Mouse (Mus musculus): ENCODE measurements around the gene Hivep2.

DNA sequence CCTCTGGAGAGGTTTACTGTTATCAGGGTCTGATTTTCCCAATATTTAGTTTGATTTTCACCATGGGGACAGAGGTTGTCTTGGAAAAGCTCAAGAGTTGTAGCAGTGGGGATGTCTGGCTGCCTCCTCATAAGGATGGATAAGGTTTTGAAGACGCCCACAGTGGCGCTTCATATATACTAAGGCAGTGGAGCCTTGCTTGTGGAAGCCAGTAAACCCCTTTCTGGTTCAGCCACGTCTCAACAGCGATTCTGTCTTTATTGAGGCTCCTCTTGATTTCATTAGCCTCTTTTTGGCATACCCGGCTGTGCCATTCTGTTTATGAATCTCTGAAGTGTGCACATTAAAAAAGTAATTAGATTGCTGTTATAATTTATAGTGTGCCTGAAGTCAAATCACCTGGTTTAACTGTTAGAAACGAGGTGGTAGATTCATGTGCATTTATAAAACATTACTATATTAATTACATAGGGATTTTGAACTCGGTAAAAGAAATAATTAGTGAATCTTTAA, 72.2 kb downstream of the Hivep2 start:
- TF ChIP-seq CTCF (IDR thresholded peaks at IDR 0.05; ENCODE audit: extremely low read depth, insufficient read depth, insufficient read length, insufficient replicate concordance), result no peak
- TF ChIP-seq POLR2A (IDR thresholded peaks at IDR 0.05; ENCODE audit: low read depth, low read length), result no peak

Measured in spleen, adult 2 months (tissue).